Mouse (Mus musculus) adrenal gland, adult 18-20 months (tissue): Measurements from ENCODE around the gene Gpr15. TPM values are rescaled to one million over a fixed set of nuclear protein-coding genes. Genes with fewer than 3 reads are reported as not detected.

Experiments used
- DNase-seq, 2 experiments: peaks; one replicate each; pipeline ENCODE4 v3.0.0; 2021 to 2022; ENCODE audit warnings: low spot score in 2 of 2
- long read RNA-seq, 2 experiments: library from polyadenylated mRNA; stranded (forward); transcript quantifications; one replicate each; pipeline ENCODE4 v2.0.0; 2021
- total RNA-seq, 2 experiments: library from RNA; stranded (reverse); gene quantifications; 1 replicate in 1 of 2; 2 replicates in 1 of 2; pipeline ENCODE4 v1.2.3; 2021

Gene Gpr15
- total RNA-seq, result not detected
- long read RNA-seq, experiment 1, result 0 reads
- long read RNA-seq, experiment 2, result 0 reads

- no peak for DNase-seq
Observed at GRCm38 (mm10) chr16:58718666-58719120, at the start of gene Gpr15. Gene Gpr15, minus strand, starts transcription at chr16:58719070.

GRCm38 (mm10) chr16:58763076-58763475 lies 44.2 kb upstream of the Gpr15 start, which contains the start of gene Olfr172:
Gene Olfr172, minus strand, starts transcription at chr16:58763176.
- no peak for DNase-seq

- no peak for DNase-seq
Observed at GRCm38 (mm10) chr16:58756191-58756590, 37.3 kb upstream of the Gpr15 start.

- no peak for DNase-seq
Observed at GRCm38 (mm10) chr16:58751314-58751713, 32.4 kb upstream of the Gpr15 start.

GRCm38 (mm10) chr16:58746715-58747114 lies 27.8 kb upstream of the Gpr15 start:
- no peak for DNase-seq

- DNase-seq, result no peak
Observed at GRCm38 (mm10) chr16:58740751-58741150, 21.9 kb upstream of the Gpr15 start.

- no peak for DNase-seq
Observed at GRCm38 (mm10) chr16:58738800-58739199, 19.9 kb upstream of the Gpr15 start.

GRCm38 (mm10) chr16:58738205-58738604 lies 19.3 kb upstream of the Gpr15 start:
- no peak for DNase-seq

- DNase-seq, result no peak
Observed at GRCm38 (mm10) chr16:58728176-58728671, 9.4 kb upstream of the Gpr15 start.

- DNase-seq, result peak; percentile 86 to 90
Observed at GRCm38 (mm10) chr16:58727477-58728131, 8.7 kb upstream of the Gpr15 start, which contains the start of gene Cldnd1. Gene Cldnd1, plus strand, starts transcription at chr16:58727910.

- no peak for DNase-seq
Observed at GRCm38 (mm10) chr16:58726680-58727476, 8.0 kb upstream of the Gpr15 start.

- DNase-seq, result no peak
Observed at GRCm38 (mm10) chr16:58722292-58722691, 3.4 kb upstream of the Gpr15 start.

GRCm38 (mm10) chr16:58715018-58715417 lies 3.9 kb downstream of the Gpr15 start:
- no peak for DNase-seq

- DNase-seq, result no peak
Observed at GRCm38 (mm10) chr16:58713128-58713527, 5.7 kb downstream of the Gpr15 start.

- no peak for DNase-seq
Observed at GRCm38 (mm10) chr16:58712221-58712620, 6.6 kb downstream of the Gpr15 start.

- DNase-seq, result no peak
Observed at GRCm38 (mm10) chr16:58709536-58709935, 9.3 kb downstream of the Gpr15 start.

GRCm38 (mm10) chr16:58708601-58709475 lies 10.0 kb downstream of the Gpr15 start:
- no peak for DNase-seq

- DNase-seq, result no peak
Observed at GRCm38 (mm10) chr16:58707276-58707905, 11.5 kb downstream of the Gpr15 start.

- no peak for DNase-seq
Observed at GRCm38 (mm10) chr16:58704999-58705398, 13.9 kb downstream of the Gpr15 start.

- no peak for DNase-seq
Observed at GRCm38 (mm10) chr16:58703382-58704124, 15.3 kb downstream of the Gpr15 start.
